Mouse (Mus musculus) layer of hippocampus, adult 18-20 months (tissue): Measurements from ENCODE around the gene Tmem59. TPM values are rescaled to one million over a fixed set of nuclear protein-coding genes. Genes with fewer than 3 reads are reported as not detected.

ENCODE experiments used
- DNase-seq, 2 experiments: peaks; one replicate each; pipeline ENCODE4 v3.0.0; 2022; ENCODE audit warnings: low spot score in 2 of 2
- long read RNA-seq: library from polyadenylated mRNA; stranded (forward); transcript quantifications from one replicate; pipeline ENCODE4 v2.0.0, GENCODE M21; 2021
- total RNA-seq, 2 experiments: library from RNA; stranded (reverse); gene quantifications; 2 replicates each; pipeline ENCODE4 v1.2.3; 2021

Tmem59 gene
- total RNA-seq, result 100 to 1,000 TPM; 224 to 234 TPM
- long read RNA-seq, transcript Tmem59-201 (8 exons, 1,775 nt), result major isoform, 276 of 292 reads
- long read RNA-seq, partial matches to known transcripts, result 3 of 292 reads
- long read RNA-seq, other reads (novel, unspliced or antisense), result 13 of 292 reads

DNA sequence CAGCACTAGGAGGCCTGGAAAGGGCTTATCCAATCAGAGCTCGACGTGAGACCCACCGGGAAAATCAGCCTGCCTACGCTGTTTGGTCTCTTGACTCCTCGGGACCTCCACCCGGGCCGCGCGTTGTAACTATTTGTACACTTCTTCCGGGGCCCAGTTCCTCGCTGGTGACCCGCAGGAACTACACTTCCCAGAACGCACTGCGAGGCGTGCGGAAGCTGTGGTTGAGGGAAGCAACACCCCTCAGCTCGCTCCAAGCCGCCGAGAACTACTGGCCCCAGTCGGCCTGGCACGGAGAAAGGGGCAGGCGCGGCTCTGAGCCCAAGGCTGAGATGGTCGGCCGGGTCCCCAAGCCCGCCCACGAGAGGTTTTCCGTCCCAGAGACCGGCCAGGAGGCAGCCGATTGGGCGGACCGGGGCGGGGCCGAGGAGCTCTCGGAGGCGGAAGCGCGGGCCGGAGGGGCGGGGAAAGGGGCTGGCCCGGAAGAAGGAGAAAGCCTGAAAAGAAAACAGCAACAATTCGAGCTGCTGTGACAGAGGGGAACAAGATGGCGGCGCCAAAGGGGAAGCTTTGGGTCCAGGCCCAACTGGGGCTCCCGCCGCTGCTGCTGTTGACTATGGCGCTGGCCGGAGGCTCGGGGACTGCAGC is at the start of gene Tmem59:
Gene Tmem59, plus strand, starts transcription at position 218 of the 648 bp plus-strand sequence.
- peak; percentile 94 to 96 for DNase-seq

GRCm38 (mm10) chr4:107129373-107129772 is 48.8 kb upstream of the Tmem59 start:
- no peak for DNase-seq

DNA sequence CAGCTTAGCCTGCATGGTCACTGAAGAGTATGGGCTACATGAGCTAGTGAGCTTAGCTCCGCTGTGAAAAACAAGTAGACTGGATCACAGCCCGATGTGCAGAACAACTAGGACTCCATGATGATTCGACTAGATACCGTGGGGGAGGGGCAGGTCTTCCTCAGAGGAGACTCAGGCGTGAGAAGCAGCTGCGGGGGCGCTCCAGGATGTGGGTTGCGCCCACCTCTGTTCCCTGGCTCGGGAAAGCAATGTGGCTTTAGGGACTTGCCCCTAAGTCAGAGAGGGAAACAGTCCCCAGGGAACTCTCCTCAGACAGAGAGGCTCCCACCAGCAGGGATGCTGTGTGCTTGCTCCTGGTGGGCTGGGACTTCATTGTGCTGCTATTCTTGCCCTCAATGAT is 47.7 kb upstream of the Tmem59 start:
- peak in 1 of 2 experiments; percentile 19 for DNase-seq

GRCm38 (mm10) chr4:107134891-107135290 is 43.3 kb upstream of the Tmem59 start:
- DNase-seq, result no peak

DNA sequence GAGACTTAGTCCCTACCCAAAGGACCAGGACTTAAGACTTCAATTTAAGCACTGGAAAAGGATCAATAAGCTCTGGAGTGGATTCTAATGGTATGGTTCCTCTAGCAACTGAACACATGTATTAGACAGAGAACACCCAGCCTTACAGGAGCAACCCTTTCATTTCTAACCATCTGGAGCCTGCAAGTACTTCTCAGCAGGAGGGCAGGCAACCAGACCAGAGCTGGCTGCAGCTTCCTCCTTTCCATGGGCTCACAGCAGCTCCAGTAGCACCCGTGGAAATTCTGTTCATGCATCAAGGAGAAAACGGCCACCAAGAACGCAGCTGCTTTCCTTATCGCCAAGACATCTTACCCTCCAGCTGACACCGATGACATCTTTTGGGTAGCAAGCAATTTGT is 42.5 kb upstream of the Tmem59 start:
- DNase-seq, result no peak

DNA sequence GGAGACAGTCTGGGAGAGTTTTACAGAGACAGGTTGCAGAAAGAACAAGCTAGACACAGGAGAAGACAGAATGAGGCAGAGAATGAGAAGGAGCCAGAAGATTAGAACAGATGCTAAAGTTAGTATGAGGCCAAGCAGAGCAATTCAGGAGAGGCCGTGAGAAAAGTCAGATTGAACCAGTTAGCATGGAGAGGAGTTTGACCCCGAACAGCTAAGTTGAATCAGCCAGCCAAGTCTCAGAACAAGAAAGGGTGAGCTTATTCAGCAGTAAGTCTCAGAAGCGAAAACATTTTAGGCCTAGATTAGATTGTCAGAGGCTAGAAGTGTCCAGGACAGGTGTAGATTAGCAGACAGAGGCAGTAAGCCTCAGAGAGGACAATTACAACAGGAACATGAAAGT is 41.7 kb upstream of the Tmem59 start:
- no peak for DNase-seq

GRCm38 (mm10) chr4:107138948-107139835 is 39.0 kb upstream of the Tmem59 start:
- no peak for DNase-seq

- DNase-seq, result no peak
Observed at GRCm38 (mm10) chr4:107139836-107140631, 38.2 kb upstream of the Tmem59 start.

DNA sequence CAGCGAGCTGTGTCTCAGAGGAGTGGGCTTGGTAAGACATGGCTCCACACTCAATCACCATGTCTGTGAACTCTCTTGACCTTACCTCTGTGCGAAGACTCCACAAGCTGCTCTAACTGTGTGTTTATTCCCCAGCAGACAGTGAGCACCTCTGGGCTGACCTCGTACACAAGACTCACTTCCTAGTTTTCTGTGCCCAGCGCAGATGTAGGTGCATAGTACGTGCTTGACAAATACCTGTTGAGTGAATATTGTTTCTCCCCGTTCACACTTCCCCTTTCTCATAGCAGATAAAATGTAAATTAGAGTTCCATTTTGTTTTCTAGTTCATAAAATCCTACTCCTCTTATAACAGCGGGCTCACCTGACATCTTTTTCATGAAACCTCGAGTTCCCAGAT is 34.7 kb upstream of the Tmem59 start:
- DNase-seq, result no peak

- peak in 1 of 2 experiments; percentile 23 for DNase-seq
Observed at GRCm38 (mm10) chr4:107150991-107151390, 27.2 kb upstream of the Tmem59 start.

DNA sequence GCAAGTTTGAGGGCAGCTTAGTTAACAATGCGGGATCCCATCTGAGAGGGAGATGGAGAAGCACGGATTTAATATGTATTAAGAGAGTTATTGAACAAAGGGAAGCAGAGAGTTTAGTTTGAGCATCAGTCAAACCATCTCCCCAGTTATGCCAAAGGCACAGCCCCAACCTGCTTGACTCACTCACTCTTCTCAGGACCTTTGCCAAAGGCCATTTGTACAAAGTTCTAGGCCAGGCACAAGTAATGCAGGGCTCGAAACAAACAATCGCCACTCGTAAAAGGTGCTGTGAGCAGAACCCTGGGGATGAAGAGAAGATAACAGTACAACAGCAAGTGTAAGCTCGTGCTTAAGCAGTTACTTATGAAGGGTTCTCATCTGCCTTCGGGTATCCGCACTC is 25.6 kb upstream of the Tmem59 start:
- DNase-seq, result no peak

- DNase-seq, result no peak
Observed at GRCm38 (mm10) chr4:107156983-107157401, 21.2 kb upstream of the Tmem59 start.

DNA sequence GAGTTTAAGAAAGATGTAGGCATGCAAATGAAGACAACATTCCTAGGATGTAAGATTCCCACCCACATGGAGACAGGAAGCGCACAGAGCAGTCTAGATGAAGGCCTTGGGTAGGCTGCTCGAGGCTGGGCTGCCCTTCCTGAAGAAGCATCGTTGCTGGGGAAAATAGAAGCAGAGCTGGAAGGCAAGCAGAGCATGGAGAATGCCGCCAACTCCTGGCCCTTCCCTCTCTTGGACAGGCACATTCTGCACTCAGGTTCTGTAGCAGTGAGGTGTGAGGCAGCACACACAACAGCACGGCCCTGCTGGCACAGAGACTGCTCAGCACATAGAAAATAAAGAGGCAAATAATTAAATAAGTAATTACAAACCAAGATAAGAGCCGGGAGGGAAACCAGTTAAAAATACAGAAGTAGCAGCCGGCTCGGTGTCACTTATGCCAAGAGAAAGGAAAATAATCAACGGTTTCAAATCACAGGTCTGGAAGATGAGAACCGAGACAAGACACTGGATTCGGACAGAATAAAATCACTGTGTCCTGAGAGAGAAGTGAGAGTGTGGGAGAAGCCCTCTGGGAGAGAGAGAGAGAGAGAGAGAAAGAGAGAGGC is 18.9 kb upstream of the Tmem59 start:
- DNase-seq, result no peak

DNA sequence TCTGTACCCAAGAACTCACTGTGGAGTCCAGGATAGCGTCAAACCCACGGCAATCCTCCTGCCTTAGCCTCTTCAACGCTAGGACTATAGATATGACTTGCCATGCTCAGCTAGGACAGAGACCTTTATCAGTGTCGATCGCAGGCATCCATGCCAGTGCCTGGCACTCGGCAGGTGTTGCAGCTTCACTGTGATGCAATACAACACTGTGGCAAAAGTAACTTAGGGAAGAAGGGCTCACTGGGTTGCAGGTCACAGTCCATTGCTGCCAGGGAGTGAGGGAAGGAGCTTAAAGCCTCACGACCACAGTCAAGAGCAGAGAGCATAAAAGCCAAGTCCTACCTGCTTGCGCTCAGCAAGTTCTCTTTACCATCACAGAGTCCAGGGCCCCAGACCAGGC is 18.0 kb upstream of the Tmem59 start:
- no peak for DNase-seq

- DNase-seq, result no peak
Observed at GRCm38 (mm10) chr4:107163341-107163740, 14.9 kb upstream of the Tmem59 start.

- DNase-seq, result peak; percentile 70 to 91
Observed at GRCm38 (mm10) chr4:107163756-107164587, 14.2 kb upstream of the Tmem59 start.

GRCm38 (mm10) chr4:107166700-107167099 is 11.5 kb upstream of the Tmem59 start:
- DNase-seq, result no peak

DNA sequence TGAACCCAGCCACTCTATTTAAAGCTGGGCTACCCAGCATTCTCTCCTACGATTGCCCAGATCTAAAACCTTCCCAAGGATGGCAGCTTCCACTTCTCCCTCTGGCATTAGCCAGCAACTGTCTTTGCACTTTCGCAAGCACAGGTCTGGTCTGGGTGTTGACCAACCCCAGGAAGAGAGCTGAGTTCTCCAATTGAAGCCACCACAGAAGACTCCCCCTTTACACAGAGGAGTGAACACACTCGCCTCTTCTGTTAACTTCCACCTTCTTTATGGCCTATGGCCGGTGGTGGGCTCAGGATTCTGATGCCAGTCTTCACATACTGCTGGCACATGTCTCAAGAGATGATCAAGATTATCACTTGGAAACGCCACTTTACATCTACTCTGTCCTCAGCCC is 10.4 kb upstream of the Tmem59 start:
- no peak for DNase-seq

GRCm38 (mm10) chr4:107177506-107177905 is 693 bp upstream of the Tmem59 start:
- DNase-seq, result no peak
